Mouse (Mus musculus): ENCODE measurements around the gene Prrt1. TPM values are rescaled to one million over a fixed set of nuclear protein-coding genes. Genes with fewer than 3 reads are reported as not detected.

Prrt1 gene
- total and polyA plus RNA-seq, 3 experiments, result not detected

GRCm38 (mm10) chr17:34618999-34619398 lies 10.3 kb upstream of the Prrt1 start:
- in situ Hi-C loops (cut with MboI; ENCODE audit: low pct_ligation_motif_present, low pct_unique_long_range_greater_than_20kb, low sequenced_read_pairs) (loop anchor here (5.0 kb wide), 2 partner anchors 52 to 177 kb away; no protein-coding TSS in a partner anchor), dilution Hi-C loops (cut with MboI; ENCODE audit: extremely low pct_ligation_motif_present, extremely low pct_unique_long_range_greater_than_20kb, low sequenced_read_pairs) (no loop called here)
- H3K27me3 ChIP-seq (replicated peaks), result peaks cover 8% of the 10 kb centered on the region
- no peak overlapping the region for H3K27ac ChIP-seq (ENCODE audit: insufficient read depth, low read depth)
- no peak overlapping the region for H3K9ac ChIP-seq (ENCODE audit: insufficient read depth, low read depth)
- H3K36me3 ChIP-seq (replicated peaks in 1 of 2; ENCODE audit: control insufficient read depth in 1 of 2, insufficient read depth in 1 of 2, low read length in 1 of 2), result peaks cover 4 to 18% of the 10 kb centered on the region in 2 experiments
- peaks cover 2 to 3% of the 10 kb centered on the region in 2 experiments; a peak in 2 of 4 replicates for H3K4me1 ChIP-seq (ENCODE audit: control insufficient read depth in 1 of 2, insufficient read depth in 2 of 2)
- no peaks in the 10 kb centered on the region for H3K79me2 ChIP-seq (replicated peaks; ENCODE audit: control insufficient read depth, extremely low read depth, insufficient read depth, poor library complexity, severe bottlenecking)
- H3K9me3 ChIP-seq (replicated peaks; ENCODE audit: low read length), result no peaks in the 10 kb centered on the region
- H3K4me3 ChIP-seq (replicated peaks in 1 of 3; ENCODE audit: low read depth in 2 of 3, low read length in 2 of 3, poor library complexity in 1 of 3), result no peak overlapping the region
- no peak overlapping the region for H3K4me2 ChIP-seq (ENCODE audit: insufficient read depth, low read depth, poor library complexity, severe bottlenecking)
- peak; percentile 80 for DNase-seq (ENCODE audit: extremely low read depth)
- TF ChIP-seq ZMIZ1 (IDR thresholded peaks at IDR 0.05; ENCODE audit: low read depth, low read length), result no peak
- no peak for TF ChIP-seq MYC (IDR thresholded peaks at IDR 0.05; ENCODE audit: low read depth, low read length)
- TF ChIP-seq BHLHE40 (IDR thresholded peaks at IDR 0.05; ENCODE audit: low read depth, low read length), result no peak
- TF ChIP-seq RCOR1 (conservative IDR thresholded peaks at IDR 0.05; ENCODE audit: low read depth, low read length), result no peak
- no peak for TF ChIP-seq ELF1 (IDR thresholded peaks at IDR 0.05; ENCODE audit: low read depth, low read length)
- TF ChIP-seq USF1 (IDR thresholded peaks at IDR 0.05; ENCODE audit: low read depth, low read length), result no peak
- TF ChIP-seq NELFE (IDR thresholded peaks at IDR 0.05; ENCODE audit: low read depth, low read length), result no peak
- TF ChIP-seq RAD21 (IDR thresholded peaks at IDR 0.05; ENCODE audit: low read depth, low read length), result peak; percentile 84
- TF ChIP-seq SMC3 (IDR thresholded peaks at IDR 0.05; ENCODE audit: low read depth, low read length), result peak; percentile 89
- TF ChIP-seq CTCF (conservative IDR thresholded peaks at IDR 0.05 in 1 of 2, IDR thresholded peaks at IDR 0.05 in 1 of 2; ENCODE audit: low read depth in 2 of 2, low read length in 2 of 2), result peak; percentile 89 to 96

GRCm38 (mm10) chr17:34621006-34621405 lies 8.3 kb upstream of the Prrt1 start:
- Histone ChIP-seq H3K36me3 (replicated peaks in 1 of 2; ENCODE audit: control insufficient read depth in 1 of 2, insufficient read depth in 1 of 2, low read length in 1 of 2) (no peaks in the 10 kb centered on the region), H3K27ac (ENCODE audit: insufficient read depth, low read depth) (no peak overlapping the region), H3K27me3 (replicated peaks) (peaks cover 9% of the 10 kb centered on the region), H3K79me2 (replicated peaks; ENCODE audit: control insufficient read depth, extremely low read depth, insufficient read depth, poor library complexity, severe bottlenecking) (no peaks in the 10 kb centered on the region), H3K9ac (ENCODE audit: insufficient read depth, low read depth) (no peak overlapping the region), H3K9me3 (replicated peaks; ENCODE audit: low read length) (no peaks in the 10 kb centered on the region), H3K4me1 (ENCODE audit: control insufficient read depth in 1 of 2, insufficient read depth in 2 of 2) (peaks cover 2 to 3% of the 10 kb centered on the region in 2 experiments; a peak in 2 of 4 replicates), H3K4me2 (ENCODE audit: insufficient read depth, low read depth, poor library complexity, severe bottlenecking) (no peak overlapping the region), H3K4me3 (replicated peaks in 1 of 3; ENCODE audit: low read depth in 2 of 3, low read length in 2 of 3, poor library complexity in 1 of 3) (no peak overlapping the region)
- in situ Hi-C loops (cut with MboI; ENCODE audit: low pct_ligation_motif_present, low pct_unique_long_range_greater_than_20kb, low sequenced_read_pairs) (no loop called here), dilution Hi-C loops (cut with MboI; ENCODE audit: extremely low pct_ligation_motif_present, extremely low pct_unique_long_range_greater_than_20kb, low sequenced_read_pairs) (no loop called here)
- DNase-seq (ENCODE audit: extremely low read depth), result no peak
- no peak for TF ChIP-seq NRF1 (IDR thresholded peaks at IDR 0.05; ENCODE audit: low read depth, low read length)

GRCm38 (mm10) chr17:34623161-34623560 lies 6.2 kb upstream of the Prrt1 start:
- Histone ChIP-seq H3K79me2 (replicated peaks; ENCODE audit: control insufficient read depth, extremely low read depth, insufficient read depth, poor library complexity, severe bottlenecking) (no peaks in the 10 kb centered on the region), H3K9ac (ENCODE audit: insufficient read depth, low read depth) (no peak overlapping the region), H3K4me1 (ENCODE audit: control insufficient read depth in 1 of 2, insufficient read depth in 2 of 2) (peaks cover 4 to 6% of the 10 kb centered on the region in 2 experiments; a peak in 3 of 4 replicates), H3K36me3 (replicated peaks in 1 of 2; ENCODE audit: control insufficient read depth in 1 of 2, insufficient read depth in 1 of 2, low read length in 1 of 2) (no peaks in the 10 kb centered on the region), H3K27me3 (replicated peaks) (peaks cover 29% of the 10 kb centered on the region), H3K9me3 (replicated peaks; ENCODE audit: low read length) (peaks cover 2% of the 10 kb centered on the region), H3K4me2 (ENCODE audit: insufficient read depth, low read depth, poor library complexity, severe bottlenecking) (no peak overlapping the region), H3K27ac (ENCODE audit: insufficient read depth, low read depth) (no peak overlapping the region), H3K4me3 (replicated peaks in 1 of 3; ENCODE audit: low read depth in 2 of 3, low read length in 2 of 3, poor library complexity in 1 of 3) (no peak overlapping the region)
- no peak for DNase-seq (ENCODE audit: extremely low read depth)
- in situ Hi-C loops (cut with MboI; ENCODE audit: low pct_ligation_motif_present, low pct_unique_long_range_greater_than_20kb, low sequenced_read_pairs) (no loop called here), dilution Hi-C loops (cut with MboI; ENCODE audit: extremely low pct_ligation_motif_present, extremely low pct_unique_long_range_greater_than_20kb, low sequenced_read_pairs) (no loop called here)
- TF ChIP-seq RAD21 (IDR thresholded peaks at IDR 0.05; ENCODE audit: low read depth, low read length) (peak; percentile 72), E2F4 (IDR thresholded peaks at IDR 0.05; ENCODE audit: insufficient replicate concordance, low read depth, low read length) (no peak), KAT2A (IDR thresholded peaks at IDR 0.05; ENCODE audit: insufficient replicate concordance, low read length) (no peak), MEF2A (IDR thresholded peaks at IDR 0.05; ENCODE audit: borderline replicate concordance, low read depth, low read length) (no peak), ZKSCAN1 (IDR thresholded peaks at IDR 0.05; ENCODE audit: borderline replicate concordance, low read depth, low read length) (no peak), ELF1 (IDR thresholded peaks at IDR 0.05; ENCODE audit: low read depth, low read length) (no peak), MAX (IDR thresholded peaks at IDR 0.05; ENCODE audit: low read length) (no peak), EP300 (IDR thresholded peaks at IDR 0.05; ENCODE audit: low read length) (no peak), CTCF (conservative IDR thresholded peaks at IDR 0.05 in 1 of 2, IDR thresholded peaks at IDR 0.05 in 1 of 2; ENCODE audit: low read depth in 2 of 2, low read length in 2 of 2) (peak in 1 of 2 experiments; percentile 67; a peak in 3 of 4 replicates), SMC3 (IDR thresholded peaks at IDR 0.05; ENCODE audit: low read depth, low read length) (peak; percentile 43), NELFE (IDR thresholded peaks at IDR 0.05; ENCODE audit: low read depth, low read length) (no peak), MXI1 (IDR thresholded peaks at IDR 0.05; ENCODE audit: low read depth, low read length) (no peak), USF1 (IDR thresholded peaks at IDR 0.05; ENCODE audit: low read depth, low read length) (no peak), MAZ (IDR thresholded peaks at IDR 0.05; ENCODE audit: low read depth, low read length) (no peak), TBP (conservative IDR thresholded peaks at IDR 0.05; ENCODE audit: low read depth, low read length) (no peak), NRF1 (IDR thresholded peaks at IDR 0.05; ENCODE audit: low read depth, low read length) (no peak), TCF12 (IDR thresholded peaks at IDR 0.05; ENCODE audit: low read depth, low read length) (no peak)
